Mouse (Mus musculus) liver, embryonic 14.5 days (tissue): Measurements from ENCODE around the gene Slc22a12. TPM values are rescaled to one million over a fixed set of nuclear protein-coding genes. Genes with fewer than 3 reads are reported as not detected.

Experiments used
- ATAC-seq: fragments of 200-750 bp; cut with Nextera tagmentation; 2 replicates; pipeline ENCODE4 v1.8.0; 2017; ENCODE audit warnings: moderate number of reproducible peaks, mild to moderate bottlenecking, moderate library complexity; ENCODE audit not compliant: insufficient read depth
- DNase-seq, 3 experiments: peaks; one replicate each; pipeline ENCODE4 v3.0.0-alpha.2; 2012 to 2013; ENCODE audit warnings: low read depth in 3 of 3, low spot score in 3 of 3
- H3K27ac ChIP-seq: fragments of 300-500 bp; sonication (generic); 2 replicates; pipeline ENCODE4 v1.5.1; 2014; ENCODE audit warnings: moderate library complexity, mild to moderate bottlenecking, control low read depth, inconsistent platforms
- H3K27me3 ChIP-seq: fragments of 300-500 bp; sonication (generic); 2 replicates; pipeline ENCODE4 v1.6.1; 2014; ENCODE audit warnings: mild to moderate bottlenecking, low read length, moderate library complexity; ENCODE audit not compliant: control insufficient read depth, insufficient read depth
- H3K36me3 ChIP-seq: fragments of 300-500 bp; sonication (generic); replicated peaks from 2 replicates; pipeline ENCODE4 v1.6.1; 2014; ENCODE audit warnings: low read depth; ENCODE audit not compliant: control insufficient read depth, insufficient read depth
- H3K4me1 ChIP-seq, 2 experiments: fragments of 200-500 bp in 1 of 2; fragments of 300-500 bp in 1 of 2; sonication (generic) in 1 of 2; replicated peaks; 2 replicates each; pipeline ENCODE4 v1.6.1; 2012 to 2014; ENCODE audit warnings: antibody characterized with exemption in 1 of 2, inconsistent platforms in 1 of 2, low read length in 1 of 2; ENCODE audit not compliant: control insufficient read depth in 2 of 2, insufficient read depth in 2 of 2
- H3K4me2 ChIP-seq: fragments of 300-500 bp; sonication (generic); 2 replicates; pipeline ENCODE4 v1.6.1; 2014; ENCODE audit warnings: low read depth, mild to moderate bottlenecking, control low read depth, moderate library complexity
- H3K4me3 ChIP-seq, 2 experiments: fragments of 200-500 bp in 1 of 2; fragments of 300-500 bp in 1 of 2; sonication (generic) in 1 of 2; 2 replicates each; pipeline ENCODE4 v1.5.1; 2012 to 2014; ENCODE audit warnings: low read depth in 2 of 2, low read length in 2 of 2, mild to moderate bottlenecking in 2 of 2, control low read depth in 1 of 2, inconsistent platforms in 1 of 2, moderate library complexity in 1 of 2; ENCODE audit not compliant: insufficient read depth in 1 of 2
- H3K9ac ChIP-seq: fragments of 300-500 bp; sonication (generic); replicated peaks from 2 replicates; pipeline ENCODE4 v1.6.1; 2014; ENCODE audit warnings: mild to moderate bottlenecking, control low read depth, moderate library complexity
- H3K9me3 ChIP-seq: fragments of 300-500 bp; sonication (generic); 2 replicates; pipeline ENCODE4 v1.6.1; 2016; ENCODE audit warnings: low read length, mixed read lengths; ENCODE audit not compliant: control insufficient read depth
- CTCF ChIP-seq: IDR thresholded peaks from 2 replicates; pipeline ENCODE4 v1.5.1; 2016; ENCODE audit warnings: antibody characterized with exemption, low read depth, control low read depth
- EP300 ChIP-seq: IDR thresholded peaks from 2 replicates; pipeline ENCODE4 v1.6.1; 2016; ENCODE audit warnings: antibody characterized with exemption, low read depth
- WGBS: fragments of 180-500 bp; shearing (Covaris S2); extraction: QIAGEN DNeasy Blood & Tissue Kit; methylation state at CpG from one replicate; pipeline ENCODE4 v1.1.7; 2014; ENCODE audit not compliant: insufficient replicate concordance; 5-methylcytosine and 5-hydroxymethylcytosine counted together
- polyA plus RNA-seq, 2 experiments: library from polyadenylated mRNA; depleted of rRNA in 1 of 2; stranded (reverse) in 1 of 2; unstranded in 1 of 2; fragments of >200 nt; fragmentation: Nextera tagmentation in 1 of 2; extraction: Ambion mirVana in 1 of 2; gene quantifications; 2 replicates each; pipeline versions ENCODE4 v1.2.1 to v1.2.3; 2012 to 2014

Slc22a12 gene
- polyA plus RNA-seq, 2 experiments, result not detected

DNA sequence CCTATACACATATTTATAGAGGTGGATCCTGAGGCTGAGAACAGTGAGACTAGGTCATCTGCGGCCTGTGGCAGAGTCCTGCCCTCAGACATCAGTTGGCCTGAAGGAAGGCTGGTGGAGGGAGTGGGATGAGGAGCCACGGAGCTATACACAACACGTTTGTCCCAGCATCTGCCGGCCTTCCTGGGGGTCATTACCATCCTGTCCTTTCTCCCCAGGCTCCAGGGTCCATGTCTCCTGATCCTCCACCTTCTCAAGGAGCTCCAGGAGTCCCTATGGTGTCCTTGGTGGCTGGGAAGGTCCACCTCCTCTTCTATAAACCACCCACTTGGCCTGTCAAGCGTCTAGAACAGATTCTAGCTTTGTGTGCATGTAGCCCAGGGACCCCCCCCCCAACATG is 5.0 kb upstream of the Slc22a12 start:
- ATAC-seq, result no peak
- H3K36me3 ChIP-seq, result no peaks in the 10 kb centered on the region
- DNase-seq, result no peak
- whole genome bisulfite sequencing, result 55% methylated on average over 5 of the region's 5 CpGs
- no peak overlapping the region for H3K27ac ChIP-seq
- H3K27me3 ChIP-seq, result no peaks in the 10 kb centered on the region
- TF ChIP-seq EP300 (no peak), CTCF (no peak)
- H3K9ac ChIP-seq, result no peak overlapping the region
- H3K4me1 ChIP-seq, result no peaks in the 10 kb centered on the region
- H3K9me3 ChIP-seq, result no peaks in the 10 kb centered on the region
- no peak overlapping the region for H3K4me2 ChIP-seq
- no peak overlapping the region for H3K4me3 ChIP-seq

GRCm38 (mm10) chr19:6546096-6546495 is 3.3 kb upstream of the Slc22a12 start:
- no peak for DNase-seq
- TF ChIP-seq EP300 (no peak), CTCF (no peak)
- no peak overlapping the region for H3K4me3 ChIP-seq
- no peak overlapping the region for H3K4me2 ChIP-seq
- no peaks in the 10 kb centered on the region for H3K27me3 ChIP-seq
- no peak overlapping the region for H3K27ac ChIP-seq
- 30% methylated on average over 1 of the region's 1 CpGs for WGBS
- no peak for ATAC-seq
- H3K4me1 ChIP-seq, result no peaks in the 10 kb centered on the region
- H3K9ac ChIP-seq, result no peak overlapping the region
- H3K36me3 ChIP-seq, result no peaks in the 10 kb centered on the region
- H3K9me3 ChIP-seq, result no peaks in the 10 kb centered on the region

GRCm38 (mm10) chr19:6545481-6545880 is 2.6 kb upstream of the Slc22a12 start:
- Histone ChIP-seq H3K27ac (no peak overlapping the region), H3K9me3 (no peaks in the 10 kb centered on the region), H3K27me3 (no peaks in the 10 kb centered on the region), H3K36me3 (no peaks in the 10 kb centered on the region), H3K4me1 (no peaks in the 10 kb centered on the region), H3K4me3 (no peak overlapping the region), H3K9ac (no peak overlapping the region), H3K4me2 (no peak overlapping the region)
- TF ChIP-seq EP300, result no peak
- TF ChIP-seq CTCF, result no peak
- 55% methylated on average over 5 of the region's 5 CpGs for whole genome bisulfite sequencing
- ATAC-seq (no peak), DNase-seq (no peak)

DNA sequence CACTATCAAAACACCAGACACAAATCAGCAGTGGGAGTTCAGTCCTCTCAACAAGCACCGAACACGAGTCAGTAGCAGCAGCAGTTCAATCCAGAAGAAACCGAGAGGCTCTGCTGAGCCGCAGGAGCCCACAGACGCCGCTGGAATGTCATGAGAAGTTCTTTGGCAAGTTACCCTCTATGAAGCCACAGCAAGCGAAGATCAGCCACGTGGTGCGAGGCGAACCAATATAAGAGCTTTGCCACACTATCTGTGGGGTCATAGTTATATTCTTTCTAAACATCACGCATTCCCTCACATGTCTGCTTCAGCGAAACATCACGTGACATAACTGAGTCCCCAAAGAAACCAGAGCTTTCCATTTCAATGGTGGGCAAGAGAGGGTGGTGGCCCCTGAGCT is 1.9 kb upstream of the Slc22a12 start:
- H3K4me1 ChIP-seq, result no peaks in the 10 kb centered on the region
- no peaks in the 10 kb centered on the region for H3K36me3 ChIP-seq
- DNase-seq, result no peak
- TF ChIP-seq CTCF (no peak), EP300 (no peak)
- H3K9ac ChIP-seq, result no peak overlapping the region
- H3K27ac ChIP-seq, result no peak overlapping the region
- no peaks in the 10 kb centered on the region for H3K27me3 ChIP-seq
- H3K4me2 ChIP-seq, result no peak overlapping the region
- no peak overlapping the region for H3K4me3 ChIP-seq
- no peak for ATAC-seq
- WGBS, result 64% methylated on average over 13 of the region's 13 CpGs
- H3K9me3 ChIP-seq, result no peaks in the 10 kb centered on the region

DNA sequence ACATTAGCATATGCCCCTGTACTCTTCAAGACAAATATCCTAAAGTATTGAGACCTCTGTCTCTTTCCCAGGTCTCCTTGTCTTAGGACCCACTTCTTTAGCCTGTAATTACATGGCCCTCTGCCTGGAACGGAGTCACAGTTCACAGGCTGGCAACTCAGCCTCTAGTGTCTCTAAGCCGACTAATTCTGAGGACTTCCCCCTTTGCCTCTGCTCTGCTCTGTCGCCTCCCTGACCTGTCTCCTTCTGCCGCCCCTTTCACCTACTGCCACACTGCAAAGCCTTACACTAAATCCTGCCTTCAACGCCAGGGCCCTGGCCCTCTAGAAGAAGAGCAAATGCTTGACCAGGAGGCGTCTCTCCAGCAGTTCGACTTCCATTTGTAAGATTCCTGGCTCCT is 686 bp upstream of the Slc22a12 start:
- no peaks in the 10 kb centered on the region for H3K36me3 ChIP-seq
- TF ChIP-seq CTCF, result no peak
- no peak for TF ChIP-seq EP300
- no peak overlapping the region for H3K27ac ChIP-seq
- H3K27me3 ChIP-seq, result no peaks in the 10 kb centered on the region
- WGBS, result 28% methylated on average over 7 of the region's 7 CpGs
- no peaks in the 10 kb centered on the region for H3K4me1 ChIP-seq
- ATAC-seq (no peak), DNase-seq (no peak)
- no peak overlapping the region for H3K4me3 ChIP-seq
- no peak overlapping the region for H3K9ac ChIP-seq
- no peak overlapping the region for H3K4me2 ChIP-seq
- H3K9me3 ChIP-seq, result no peaks in the 10 kb centered on the region

GRCm38 (mm10) chr19:6543035-6543383 is 177 bp upstream of the Slc22a12 start:
- H3K27ac ChIP-seq, result no peak overlapping the region
- H3K9ac ChIP-seq, result no peak overlapping the region
- no peaks in the 10 kb centered on the region for H3K9me3 ChIP-seq
- H3K4me3 ChIP-seq, result no peak overlapping the region
- no peaks in the 10 kb centered on the region for H3K4me1 ChIP-seq
- ATAC-seq, result no peak
- no peaks in the 10 kb centered on the region for H3K36me3 ChIP-seq
- no peaks in the 10 kb centered on the region for H3K27me3 ChIP-seq
- TF ChIP-seq CTCF (no peak), EP300 (no peak)
- DNase-seq, result no peak
- H3K4me2 ChIP-seq, result no peak overlapping the region
- 71% methylated on average over 6 of the region's 6 CpGs for WGBS
